Mouse (Mus musculus): ENCODE data around the gene Gnb1l. TPM values are rescaled to one million over a fixed set of nuclear protein-coding genes. Genes with fewer than 3 reads are reported as not detected.
A peak's percentile ranks its signal among the peaks of the same experiment; 100 is the strongest.

Gene Gnb1l
- polyA plus RNA-seq, 1 experiment from 2014 or later: 13.9 TPM

DNA sequence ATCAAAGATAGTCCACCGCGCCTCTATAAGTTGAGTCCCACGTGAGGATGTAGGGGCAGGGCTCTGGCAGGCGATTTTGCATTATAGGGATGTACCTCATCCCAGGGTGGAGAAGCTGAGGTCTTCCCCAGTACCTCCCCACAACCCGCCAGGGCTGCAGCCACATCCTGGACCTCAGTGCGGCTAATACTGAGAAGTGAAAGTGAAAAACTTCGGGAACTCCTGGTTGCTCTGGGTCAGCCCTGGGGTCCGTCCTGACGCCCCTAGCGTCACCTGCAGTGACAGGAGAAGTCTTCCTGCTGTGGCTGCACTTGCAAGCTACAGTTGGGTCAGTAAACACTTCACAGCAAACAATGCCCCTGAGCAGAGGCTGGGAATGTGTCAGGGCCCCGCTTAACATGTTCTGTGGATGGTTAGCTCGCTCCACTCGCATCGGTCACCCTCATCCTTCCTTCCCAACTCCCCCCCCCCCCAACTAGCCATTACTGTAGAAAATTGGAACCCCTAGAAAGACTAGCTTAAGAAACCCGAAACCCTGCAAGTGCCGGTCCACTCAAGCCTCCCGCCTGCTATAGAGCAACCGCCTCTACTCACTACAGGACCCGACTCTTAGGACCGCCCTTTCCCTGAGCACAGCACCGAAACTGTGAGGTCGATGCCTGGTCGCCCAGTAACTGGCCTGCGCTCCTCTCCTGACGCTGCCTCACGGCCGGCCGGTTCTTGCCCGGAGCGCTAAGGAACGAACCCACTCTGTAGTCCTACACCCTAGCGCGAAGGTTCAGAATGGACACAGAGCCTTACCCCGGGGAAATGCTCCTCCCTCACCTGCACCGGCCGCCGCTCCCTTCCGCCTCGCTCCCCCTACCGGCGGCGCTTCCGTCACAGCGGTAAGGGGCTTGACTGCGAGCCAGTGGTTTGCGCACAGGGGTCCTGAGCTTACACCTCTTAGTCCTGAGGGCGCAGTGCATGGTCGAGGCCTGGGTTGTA is 91.6 kb downstream of the Gnb1l start, which contains the start of gene Tbx1:
Gene Tbx1, minus strand, starts transcription at position 868 of the 987 bp plus-strand sequence.
- H3K27me3 ChIP-seq: peaks cover 96% of the 10 kb centered on the region
- no peaks in the 10 kb centered on the region for H3K9me3 ChIP-seq
- H3K4me3 ChIP-seq: peak within 1 kb of the TSS; percentile 22
- H3K4me1 ChIP-seq (replicated peaks): peaks cover 50% of the 10 kb centered on the region
- H3K9ac ChIP-seq: 0 out of 2 replicates have a peak within 1 kb of the TSS, but pooled peaks have one; percentile 9
- no peak within 1 kb of the TSS for H3K27ac ChIP-seq (replicated peaks)
- 2% methylated on average over 48 of the region's 48 CpGs for WGBS
- H3K36me3 ChIP-seq: no peaks in the 10 kb centered on the region
- H3K4me2 ChIP-seq: peak within 1 kb of the TSS; percentile 46
- peak; percentile 17; the same call in 1 of the 2 replicates for ATAC-seq (ENCODE audit: low read depth)

DNA sequence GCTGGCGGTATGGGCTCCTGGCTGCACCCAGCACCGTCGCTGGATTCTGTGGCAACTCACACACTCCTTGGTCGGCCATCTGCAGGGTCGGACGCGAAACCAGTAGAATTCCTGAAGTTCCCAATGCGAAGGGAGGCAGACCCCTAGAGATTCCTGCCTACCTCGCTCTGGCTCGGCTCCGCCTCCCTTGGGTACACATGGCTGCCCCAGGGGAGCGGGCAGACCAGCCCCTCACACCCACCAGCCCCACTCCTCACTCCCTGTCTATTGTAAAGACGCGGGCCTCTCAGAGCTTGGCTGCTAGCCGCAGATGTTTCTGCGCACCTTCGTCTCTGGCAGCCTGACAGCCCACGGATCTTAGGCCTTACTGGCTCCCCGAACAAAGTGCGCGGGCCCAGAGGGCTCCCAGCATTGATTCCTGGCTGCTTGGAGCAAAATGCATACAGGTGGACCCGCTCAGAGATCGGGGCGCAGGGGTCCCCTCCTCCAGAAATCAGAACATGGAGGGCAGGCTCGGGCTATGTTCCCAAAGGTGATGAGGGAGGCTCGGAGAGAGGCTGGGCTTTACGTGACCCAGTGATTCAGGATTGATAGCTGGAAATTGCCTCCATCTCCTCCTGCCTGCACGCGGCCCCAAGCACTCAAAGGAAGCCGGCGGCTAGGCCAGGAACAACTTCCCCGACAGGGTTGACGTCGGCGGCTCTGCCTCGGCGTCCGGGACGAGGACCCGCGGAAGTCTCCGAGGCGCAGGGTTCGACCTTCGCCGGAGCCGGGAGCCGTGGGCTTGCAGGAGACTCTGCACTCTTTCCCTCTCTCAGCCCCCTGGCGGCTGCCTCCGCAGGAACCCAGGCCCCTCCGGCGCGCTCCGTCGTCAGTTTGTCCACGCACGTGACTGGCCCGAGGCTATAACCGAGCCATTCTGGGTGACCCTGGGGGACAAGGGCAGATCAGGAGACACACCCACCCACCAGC is 92.8 kb downstream of the Gnb1l start:
- Histone ChIP-seq H3K9ac (no peak overlapping the region), H3K4me3 (peak overlapping the region; percentile 22), H3K36me3 (no peaks in the 10 kb centered on the region), H3K27me3 (peaks cover 93% of the 10 kb centered on the region), H3K9me3 (no peaks in the 10 kb centered on the region), H3K4me1 (replicated peaks) (peaks cover 41% of the 10 kb centered on the region), H3K4me2 (peak overlapping the region; percentile 40), H3K27ac (replicated peaks) (no peak overlapping the region)
- under 1% methylated on average over 59 of the region's 59 CpGs for WGBS
- no peak for ATAC-seq (ENCODE audit: low read depth)

DNA sequence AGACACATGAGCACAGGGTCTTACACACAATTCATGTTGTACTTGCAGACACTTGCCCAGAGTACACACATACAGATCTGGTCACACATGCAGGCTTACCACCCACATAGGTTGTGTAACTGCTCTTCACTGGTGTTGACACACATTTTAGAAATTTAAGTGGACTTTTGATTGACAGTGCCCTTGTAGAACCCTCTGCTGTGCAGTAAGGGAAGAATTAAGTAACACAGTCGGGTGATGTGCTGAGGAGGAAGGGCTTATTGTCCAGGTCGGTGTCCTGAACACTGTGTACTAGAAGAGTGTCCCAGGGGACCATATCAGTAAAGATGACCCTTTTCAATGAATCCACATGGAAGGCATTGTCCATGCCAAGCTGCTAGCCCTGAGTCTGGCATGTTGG is 95.4 kb downstream of the Gnb1l start:
- no peak for ATAC-seq (ENCODE audit: low read depth)
- Histone ChIP-seq H3K9me3 (no peaks in the 10 kb centered on the region), H3K36me3 (no peaks in the 10 kb centered on the region), H3K4me1 (replicated peaks) (peaks cover 20% of the 10 kb centered on the region), H3K27ac (replicated peaks) (no peak overlapping the region), H3K27me3 (peaks cover 76% of the 10 kb centered on the region), H3K4me2 (no peak overlapping the region), H3K9ac (no peak overlapping the region), H3K4me3 (no peak overlapping the region)
- 81% methylated on average over 2 of the region's 2 CpGs for WGBS

- Histone ChIP-seq H3K4me1 (replicated peaks) (peaks cover 6% of the 10 kb centered on the region), H3K4me3 (no peak overlapping the region), H3K9ac (no peak overlapping the region), H3K36me3 (no peaks in the 10 kb centered on the region), H3K9me3 (no peaks in the 10 kb centered on the region), H3K27me3 (peaks cover 57% of the 10 kb centered on the region), H3K4me2 (no peak overlapping the region), H3K27ac (replicated peaks) (no peak overlapping the region)
- WGBS: 50% methylated on average over 5 of the region's 5 CpGs
- ATAC-seq (ENCODE audit: low read depth): no peak
These were observed 97.7 kb downstream of the Gnb1l start for GRCm38 (mm10) chr16:18596255-18596654.

- no peaks in the 10 kb centered on the region for H3K4me1 ChIP-seq (replicated peaks)
- H3K9me3 ChIP-seq: no peaks in the 10 kb centered on the region
- H3K27me3 ChIP-seq: peaks cover 42% of the 10 kb centered on the region
- H3K4me3 ChIP-seq: no peak overlapping the region
- no peak overlapping the region for H3K4me2 ChIP-seq
- H3K27ac ChIP-seq (replicated peaks): no peak overlapping the region
- 88% methylated on average over 3 of the region's 3 CpGs for WGBS
- no peak for ATAC-seq (ENCODE audit: low read depth)
- H3K36me3 ChIP-seq: no peaks in the 10 kb centered on the region
- H3K9ac ChIP-seq: no peak overlapping the region
These were observed 99.5 kb downstream of the Gnb1l start for GRCm38 (mm10) chr16:18598006-18598405.

GRCm38 (mm10) chr16:18601447-18601846 is 102.9 kb downstream of the Gnb1l start:
- no peak overlapping the region for H3K4me3 ChIP-seq
- H3K9me3 ChIP-seq: no peaks in the 10 kb centered on the region
- H3K9ac ChIP-seq: no peak overlapping the region
- H3K36me3 ChIP-seq: no peaks in the 10 kb centered on the region
- no peak for ATAC-seq (ENCODE audit: low read depth)
- no peak overlapping the region for H3K27ac ChIP-seq (replicated peaks)
- 61% methylated on average over 7 of the region's 7 CpGs for WGBS
- peaks cover 12% of the 10 kb centered on the region for H3K27me3 ChIP-seq
- H3K4me2 ChIP-seq: no peak overlapping the region
- no peaks in the 10 kb centered on the region for H3K4me1 ChIP-seq (replicated peaks)

- Histone ChIP-seq H3K36me3 (no peaks in the 10 kb centered on the region), H3K27me3 (peaks cover 9% of the 10 kb centered on the region; the same call in 1 of the 2 replicates), H3K4me3 (no peak overlapping the region), H3K4me2 (no peak overlapping the region), H3K9ac (no peak overlapping the region), H3K4me1 (replicated peaks) (peaks cover 6% of the 10 kb centered on the region; the same call in 1 of the 2 replicates), H3K27ac (replicated peaks) (no peak overlapping the region), H3K9me3 (no peaks in the 10 kb centered on the region)
- no peak for ATAC-seq (ENCODE audit: low read depth)
- 68% methylated on average over 8 of the region's 8 CpGs for WGBS
These were observed 105.8 kb downstream of the Gnb1l start for GRCm38 (mm10) chr16:18604267-18604701.

DNA sequence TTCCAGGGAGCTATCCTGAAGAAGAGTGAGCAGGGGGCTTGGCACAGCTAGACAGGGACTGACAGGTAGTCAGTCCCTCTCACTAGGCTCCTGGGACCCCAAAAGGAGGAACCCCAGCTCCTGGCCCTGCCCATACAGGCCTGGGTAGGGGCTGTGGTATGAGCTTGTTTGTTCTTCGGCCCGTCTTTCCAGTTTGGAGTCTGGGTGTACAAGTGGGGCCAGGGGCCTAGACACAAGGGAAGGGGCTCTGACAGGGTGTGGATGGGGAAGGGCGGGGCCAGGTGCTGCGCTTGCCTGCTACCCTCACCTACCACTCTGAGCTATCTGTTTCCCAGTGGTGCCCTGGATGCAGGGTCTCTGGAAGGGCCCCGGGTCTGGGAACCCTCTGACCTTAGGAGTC is 107.2 kb downstream of the Gnb1l start:
- Histone ChIP-seq H3K9ac (no peak overlapping the region), H3K27me3 (peaks cover 14% of the 10 kb centered on the region), H3K4me2 (no peak overlapping the region), H3K9me3 (no peaks in the 10 kb centered on the region), H3K4me3 (no peak overlapping the region), H3K4me1 (replicated peaks) (peaks cover 6% of the 10 kb centered on the region; the same call in 1 of the 2 replicates), H3K27ac (replicated peaks) (no peak overlapping the region), H3K36me3 (no peaks in the 10 kb centered on the region)
- no peak for ATAC-seq (ENCODE audit: low read depth)
- WGBS: 86% methylated on average over 5 of the region's 5 CpGs

GRCm38 (mm10) chr16:18608226-18608625 is 109.7 kb downstream of the Gnb1l start:
- peaks cover 16% of the 10 kb centered on the region for H3K4me1 ChIP-seq (replicated peaks)
- ATAC-seq (ENCODE audit: low read depth): no peak
- 4% methylated on average over 11 of the region's 11 CpGs for WGBS

DNA sequence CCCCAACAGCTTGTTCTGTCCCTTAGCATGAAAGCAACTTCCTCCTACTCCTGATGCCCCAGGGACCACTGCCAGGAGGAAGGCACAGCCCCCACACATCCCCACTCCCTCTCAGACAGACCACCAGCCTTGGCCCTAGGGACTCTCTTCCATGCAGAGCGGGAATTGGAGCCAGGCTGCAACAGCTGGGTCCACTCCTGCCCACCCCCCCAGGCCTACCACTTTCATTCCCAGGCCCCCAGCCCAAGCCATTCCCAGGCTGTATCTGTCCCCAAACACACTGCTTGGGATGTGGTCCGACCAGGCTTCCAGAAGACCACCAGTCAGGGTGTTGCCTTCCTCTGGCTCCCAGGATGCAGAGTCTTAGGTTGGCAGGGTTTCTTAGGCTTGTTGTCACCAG is 110.6 kb downstream of the Gnb1l start:
- H3K36me3 ChIP-seq: no peaks in the 10 kb centered on the region
- no peak for ATAC-seq (ENCODE audit: low read depth)
- peaks cover 16% of the 10 kb centered on the region for H3K4me1 ChIP-seq (replicated peaks)
- 65% methylated on average over 2 of the region's 2 CpGs for WGBS
- no peak overlapping the region for H3K27ac ChIP-seq (replicated peaks)
- peaks cover 14% of the 10 kb centered on the region for H3K27me3 ChIP-seq
- no peaks in the 10 kb centered on the region for H3K9me3 ChIP-seq
- no peak overlapping the region for H3K4me3 ChIP-seq
- H3K9ac ChIP-seq: no peak overlapping the region
- H3K4me2 ChIP-seq: no peak overlapping the region

More at GRCm38 (mm10) chr16:18608226-18608625, 109.7 kb downstream of the Gnb1l start:
- no peak overlapping the region for H3K27ac ChIP-seq (replicated peaks)
- H3K9ac ChIP-seq: no peak overlapping the region
- 0 out of 2 replicates have a peak overlapping the region, but pooled peaks have one; percentile 16 for H3K4me2 ChIP-seq
- H3K36me3 ChIP-seq: no peaks in the 10 kb centered on the region
- H3K27me3 ChIP-seq: peaks cover 14% of the 10 kb centered on the region
- H3K4me3 ChIP-seq: no peak overlapping the region
- no peaks in the 10 kb centered on the region for H3K9me3 ChIP-seq

GRCm38 (mm10) chr16:18611752-18612151 is 113.2 kb downstream of the Gnb1l start:
- H3K9me3 ChIP-seq: no peaks in the 10 kb centered on the region
- no peaks in the 10 kb centered on the region for H3K36me3 ChIP-seq
- H3K4me2 ChIP-seq: no peak overlapping the region
- peaks cover 16% of the 10 kb centered on the region for H3K4me1 ChIP-seq (replicated peaks)
- no peak for ATAC-seq (ENCODE audit: low read depth)
- no peak overlapping the region for H3K9ac ChIP-seq
- no peak overlapping the region for H3K27ac ChIP-seq (replicated peaks)
- 54% methylated on average over 13 of the region's 13 CpGs for WGBS
- no peak overlapping the region for H3K4me3 ChIP-seq
- peaks cover 25% of the 10 kb centered on the region for H3K27me3 ChIP-seq

Measured in neural tube, embryonic 13.5 days (tissue).